Mouse (Mus musculus) layer of hippocampus, adult 9-11 months (tissue): ENCODE measurements at regions not wholly inside any gene's neighbourhood (a gene's known extent, or its start where the extent isn't known, plus 50 kb on each side); places are given as distances from the start of the nearest gene placed in this dataset.

Experiments
- DNase-seq: peaks from one replicate; pipeline ENCODE4 v3.0.0; 2022

- DNase-seq: peak; percentile 54
These were observed 77.8 kb downstream of the Rpia start for GRCm38 (mm10) chr6:70714239-70714638.

GRCm38 (mm10) chr6:70713665-70714064 is 78.4 kb downstream of the Rpia start:
- no peak for DNase-seq

- DNase-seq: no peak
These were observed 78.9 kb downstream of the Rpia start for GRCm38 (mm10) chr6:70713118-70713517.

- DNase-seq: peak; percentile 19
These were observed 82.5 kb downstream of the Rpia start for GRCm38 (mm10) chr6:70709338-70710055.

GRCm38 (mm10) chr6:70695596-70695995 is 96.4 kb downstream of the Rpia start:
- DNase-seq: no peak
